Mouse (Mus musculus) lung, adult 2 months (tissue): ENCODE data around the gene Scd2.

Experiments used
- CTCF ChIP-seq: fragments of 200-500 bp; IDR thresholded peaks from 2 replicates; pipeline ENCODE4 v1.5.1; 2011; ENCODE audit warnings: mild to moderate bottlenecking, low read length, control low read depth; ENCODE audit not compliant: insufficient read depth
- POLR2A ChIP-seq: fragments of 200-500 bp; IDR thresholded peaks from 2 replicates; pipeline ENCODE4 v1.6.1; 2011; ENCODE audit warnings: low read depth, mild to moderate bottlenecking, control low read depth, low read length, borderline replicate concordance; ENCODE audit errors: extremely low read depth

GRCm38 (mm10) chr19:44351756-44352155, 58.3 kb downstream of the Scd2 start:
- TF ChIP-seq POLR2A (no peak), CTCF (no peak)
